Mouse (Mus musculus) megakaryocyte, embryonic 14.5 days (primary cell): ENCODE measurements around the gene S1pr4. TPM values are rescaled to one million over a fixed set of nuclear protein-coding genes. Genes with fewer than 3 reads are reported as not detected.

Experiments
- H3K27me3 ChIP-seq: replicated peaks from 2 replicates; pipeline ENCODE3; 2012; ENCODE audit warnings: inconsistent platforms
- H3K36me3 ChIP-seq: replicated peaks from 2 replicates; pipeline ENCODE3; 2012; ENCODE audit warnings: low read length, inconsistent platforms, mixed read lengths
- H3K4me1 ChIP-seq: 2 replicates; pipeline ENCODE4 v1.6.1; 2012; ENCODE audit warnings: inconsistent platforms
- H3K4me3 ChIP-seq: replicated peaks from 2 replicates; pipeline ENCODE3; 2012; ENCODE audit warnings: moderate library complexity, mild to moderate bottlenecking, inconsistent platforms
- H3K9me3 ChIP-seq: 2 replicates; pipeline ENCODE4 v1.6.1; 2012; ENCODE audit warnings: inconsistent platforms
- FLI1 ChIP-seq: IDR thresholded peaks from 2 replicates; pipeline ENCODE4 v1.6.1; 2012; ENCODE audit warnings: low read length, inconsistent platforms, mixed read lengths
- GATA1 ChIP-seq: IDR thresholded peaks from 3 replicates; pipeline ENCODE4 v1.6.1; 2012; ENCODE audit warnings: mixed read lengths, low read length, inconsistent platforms, borderline replicate concordance
- polyA plus RNA-seq: library from polyadenylated mRNA; stranded (reverse); fragments of >175 nt; gene quantifications from 2 replicates; pipeline ENCODE4 v1.2.3, GENCODE M21; 2012; ENCODE audit warnings: low replicate concordance; ENCODE audit not compliant: insufficient read depth

Gene S1pr4
- polyA plus RNA-seq, 1 experiment: 7.4 TPM

- H3K36me3 ChIP-seq: peaks cover 62% of the 10 kb centered on the region
- no peaks in the 10 kb centered on the region for H3K9me3 ChIP-seq
- no peaks in the 10 kb centered on the region for H3K27me3 ChIP-seq
- peaks cover 87% of the 10 kb centered on the region for H3K4me1 ChIP-seq
- TF ChIP-seq FLI1 (no peak), GATA1 (no peak)
- H3K4me3 ChIP-seq: no peak overlapping the region
Measured at GRCm38 (mm10) chr10:81541363-81541762, 41.4 kb upstream of the S1pr4 start.

DNA sequence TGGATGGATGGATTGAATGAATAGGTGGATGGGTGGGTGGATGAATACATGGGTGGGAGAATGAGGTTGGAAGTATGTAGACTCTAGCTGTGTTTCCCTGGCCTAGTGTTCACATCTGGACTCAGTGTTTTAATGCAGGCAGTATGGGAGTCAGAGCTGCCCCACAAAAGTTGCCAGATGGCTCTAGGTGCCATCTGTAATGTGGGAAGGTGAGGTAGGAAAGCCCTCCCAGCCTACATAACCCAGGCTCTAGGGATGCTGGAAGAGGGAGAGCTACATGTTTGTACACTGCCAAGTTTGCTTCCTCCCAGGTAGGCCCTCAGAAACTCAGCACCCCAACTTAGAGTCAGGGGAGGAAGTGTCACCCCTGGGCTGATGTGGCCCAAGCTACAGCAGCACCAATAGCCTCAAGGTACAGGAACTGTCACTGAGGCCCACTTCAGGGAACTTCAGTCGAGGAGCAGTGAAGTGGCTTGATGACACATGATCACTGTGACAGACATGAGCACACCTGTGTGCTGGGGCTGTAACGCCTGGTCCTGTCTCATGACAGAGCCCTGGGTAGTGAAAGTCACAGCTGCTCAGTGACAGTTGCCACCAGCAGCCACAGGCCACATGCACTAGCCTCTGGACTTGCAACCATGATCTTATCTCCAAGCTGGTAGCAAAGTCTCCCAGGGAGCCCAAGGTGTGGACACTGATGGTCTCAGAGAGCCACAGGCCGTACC, 38.6 kb upstream of the S1pr4 start:
- no peaks in the 10 kb centered on the region for H3K27me3 ChIP-seq
- H3K36me3 ChIP-seq: peaks cover 88% of the 10 kb centered on the region
- H3K4me3 ChIP-seq: peak overlapping the region; percentile 16
- peaks cover 87% of the 10 kb centered on the region for H3K4me1 ChIP-seq
- no peak for TF ChIP-seq FLI1
- no peak for TF ChIP-seq GATA1
- H3K9me3 ChIP-seq: no peaks in the 10 kb centered on the region

GRCm38 (mm10) chr10:81537429-81537828, 37.5 kb upstream of the S1pr4 start:
- no peak for TF ChIP-seq GATA1
- no peaks in the 10 kb centered on the region for H3K9me3 ChIP-seq
- H3K4me1 ChIP-seq: peaks cover 87% of the 10 kb centered on the region
- H3K27me3 ChIP-seq: no peaks in the 10 kb centered on the region
- H3K36me3 ChIP-seq: peaks cover 88% of the 10 kb centered on the region
- no peak overlapping the region for H3K4me3 ChIP-seq

GRCm38 (mm10) chr10:81536734-81537133, 36.8 kb upstream of the S1pr4 start:
- H3K4me3 ChIP-seq: no peak overlapping the region
- peaks cover 89% of the 10 kb centered on the region for H3K36me3 ChIP-seq
- H3K27me3 ChIP-seq: no peaks in the 10 kb centered on the region
- H3K9me3 ChIP-seq: no peaks in the 10 kb centered on the region
- no peak for TF ChIP-seq FLI1
- H3K4me1 ChIP-seq: peaks cover 84% of the 10 kb centered on the region

DNA sequence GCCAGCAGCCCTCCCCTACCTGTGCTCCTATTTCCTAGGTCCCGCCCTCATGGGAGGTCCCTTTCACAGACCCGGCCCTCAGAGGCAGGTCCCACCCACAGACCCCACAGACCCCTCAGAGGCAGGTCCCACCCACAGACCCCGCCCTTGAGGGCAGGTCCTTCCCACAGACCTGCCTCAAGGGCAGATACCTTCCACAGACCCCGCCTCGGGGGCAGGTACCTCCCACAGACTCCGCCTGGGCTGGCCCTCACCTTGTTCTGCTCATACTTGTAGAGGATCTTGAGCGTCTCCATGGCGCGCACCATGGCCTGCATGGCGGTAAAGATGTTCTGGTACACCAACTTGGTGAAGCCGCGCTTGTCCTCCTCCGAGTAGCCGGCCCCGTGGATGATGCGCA, 34.9 kb upstream of the S1pr4 start:
- H3K9me3 ChIP-seq: no peaks in the 10 kb centered on the region
- peaks cover 86% of the 10 kb centered on the region for H3K4me1 ChIP-seq
- peaks cover 91% of the 10 kb centered on the region for H3K36me3 ChIP-seq
- H3K27me3 ChIP-seq: no peaks in the 10 kb centered on the region
- H3K4me3 ChIP-seq: peak overlapping the region; percentile 14
- TF ChIP-seq GATA1: no peak
- no peak for TF ChIP-seq FLI1

- Histone ChIP-seq H3K4me1 (peaks cover 81% of the 10 kb centered on the region), H3K27me3 (no peaks in the 10 kb centered on the region), H3K9me3 (0 out of 2 replicates have a peak, but pooled peaks cover 2% of the 10 kb centered on the region), H3K36me3 (peaks cover 44% of the 10 kb centered on the region), H3K4me3 (peak overlapping the region; percentile 69)
- no peak for TF ChIP-seq FLI1
- no peak for TF ChIP-seq GATA1
Measured at GRCm38 (mm10) chr10:81526779-81527178, 26.8 kb upstream of the S1pr4 start.

- H3K36me3 ChIP-seq: peaks cover 35% of the 10 kb centered on the region
- peaks cover 81% of the 10 kb centered on the region for H3K4me1 ChIP-seq
- no peaks in the 10 kb centered on the region for H3K27me3 ChIP-seq
- 0 out of 2 replicates have a peak, but pooled peaks cover 2% of the 10 kb centered on the region for H3K9me3 ChIP-seq
- TF ChIP-seq GATA1 (no peak), FLI1 (no peak)
- peak overlapping the region; percentile 93 for H3K4me3 ChIP-seq
Measured at GRCm38 (mm10) chr10:81525017-81525694, 25.2 kb upstream of the S1pr4 start.

DNA sequence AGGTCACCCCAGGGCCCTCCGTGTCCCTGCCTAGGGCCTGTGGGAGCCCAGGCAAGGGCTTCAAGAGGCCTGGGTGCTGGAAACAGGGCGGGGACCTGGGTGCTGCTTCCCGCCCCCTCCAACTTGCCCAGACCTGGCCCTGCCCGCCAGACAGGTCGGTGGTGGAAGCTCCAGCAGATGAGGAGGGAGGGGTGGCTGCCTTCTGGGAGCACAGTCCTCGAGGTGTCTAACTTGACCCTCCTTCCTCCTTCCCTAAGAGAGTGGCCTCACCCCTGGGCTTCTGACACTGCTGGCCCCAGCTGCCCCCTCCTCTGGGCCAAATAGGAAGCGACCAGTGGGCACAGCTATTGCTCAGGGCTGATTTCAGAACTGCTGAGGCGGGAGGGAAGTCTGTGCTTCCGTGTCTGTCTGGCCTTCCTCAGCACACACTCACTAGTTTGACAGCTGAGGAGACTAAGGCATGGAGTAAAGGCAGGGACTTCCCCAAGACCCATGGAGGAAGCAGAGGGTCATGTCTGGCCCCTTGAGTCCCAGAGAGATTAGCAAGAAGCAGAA, 24.2 kb upstream of the S1pr4 start, which contains the start of gene Gna15:
Gna15 (minus strand) TSS at position 175 of the 555 bp plus-strand sequence.
- peaks cover 25% of the 10 kb centered on the region for H3K36me3 ChIP-seq
- no peak for TF ChIP-seq FLI1
- no peak for TF ChIP-seq GATA1
- H3K4me1 ChIP-seq: peaks cover 81% of the 10 kb centered on the region
- H3K9me3 ChIP-seq: 0 out of 2 replicates have a peak, but pooled peaks cover 2% of the 10 kb centered on the region
- peak within 1 kb of the TSS; percentile 93 for H3K4me3 ChIP-seq
- no peaks in the 10 kb centered on the region for H3K27me3 ChIP-seq

DNA sequence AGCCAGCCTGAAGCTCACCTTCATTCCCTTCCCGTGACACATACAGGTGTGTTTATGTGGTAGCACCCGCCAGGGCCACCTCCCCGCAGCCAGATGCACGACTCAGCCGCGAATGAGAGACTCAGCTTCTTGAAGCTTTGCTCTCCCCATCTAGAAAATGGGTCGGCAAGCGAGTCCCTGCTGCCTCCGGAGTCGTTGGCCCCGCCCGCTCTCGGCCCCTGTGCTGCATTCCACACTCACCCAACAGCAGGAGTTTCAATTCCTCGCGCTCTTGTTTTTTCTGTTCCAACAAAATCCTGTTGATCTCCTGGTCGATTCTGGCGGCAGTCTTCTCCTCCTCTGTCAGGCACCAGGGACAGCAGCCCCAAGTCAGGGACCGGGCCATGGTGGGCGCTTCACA, 23.6 kb upstream of the S1pr4 start:
- Histone ChIP-seq H3K9me3 (0 out of 2 replicates have a peak, but pooled peaks cover 2% of the 10 kb centered on the region), H3K36me3 (peaks cover 19% of the 10 kb centered on the region), H3K27me3 (no peaks in the 10 kb centered on the region), H3K4me3 (peak overlapping the region; percentile 93), H3K4me1 (peaks cover 84% of the 10 kb centered on the region)
- no peak for TF ChIP-seq GATA1
- no peak for TF ChIP-seq FLI1

DNA sequence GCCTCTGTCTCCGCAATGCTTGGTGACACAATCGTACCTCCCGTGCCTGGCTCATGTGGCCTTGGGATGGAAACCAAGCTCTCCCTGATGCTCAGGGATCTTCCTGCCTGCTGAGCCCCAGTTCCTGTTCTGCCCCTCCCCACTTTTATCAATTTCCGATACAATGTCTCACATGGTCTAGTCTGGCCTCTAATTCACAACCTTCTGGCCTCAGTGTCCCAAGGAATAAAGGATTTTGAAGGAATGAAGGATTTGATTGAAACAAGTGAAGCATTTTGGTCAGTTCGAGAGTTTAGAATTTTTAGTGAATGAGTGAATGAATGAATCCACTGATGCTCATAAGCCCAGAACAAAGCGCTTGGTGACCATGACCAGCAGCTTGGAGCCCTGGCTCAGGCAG, 23.2 kb upstream of the S1pr4 start:
- H3K27me3 ChIP-seq: no peaks in the 10 kb centered on the region
- H3K4me1 ChIP-seq: peaks cover 88% of the 10 kb centered on the region
- peak overlapping the region; percentile 93 for H3K4me3 ChIP-seq
- H3K9me3 ChIP-seq: 0 out of 2 replicates have a peak, but pooled peaks cover 2% of the 10 kb centered on the region
- peaks cover 18% of the 10 kb centered on the region for H3K36me3 ChIP-seq
- no peak for TF ChIP-seq GATA1
- TF ChIP-seq FLI1: no peak
